Mouse (Mus musculus) cerebellum, adult 9-11 months (tissue): Measurements from ENCODE around the gene Mfap5.
"Not testable (repeated sequence)": the region's sequence is repeated elsewhere in the genome, so short reads cannot be mapped to it uniquely, and the experiment has no call there.

Source experiments
- DNase-seq: peaks from one replicate; pipeline ENCODE4 v3.0.0; 2022

Mfap5 gene

GRCm38 (mm10) chr6:122565070-122565784, 59.6 kb downstream of the Mfap5 start:
- DNase-seq = no peak

- no peak for DNase-seq
These were observed 63.5 kb downstream of the Mfap5 start for GRCm38 (mm10) chr6:122569113-122569512.

GRCm38 (mm10) chr6:122569762-122570161, 64.1 kb downstream of the Mfap5 start:
- no peak for DNase-seq

DNA sequence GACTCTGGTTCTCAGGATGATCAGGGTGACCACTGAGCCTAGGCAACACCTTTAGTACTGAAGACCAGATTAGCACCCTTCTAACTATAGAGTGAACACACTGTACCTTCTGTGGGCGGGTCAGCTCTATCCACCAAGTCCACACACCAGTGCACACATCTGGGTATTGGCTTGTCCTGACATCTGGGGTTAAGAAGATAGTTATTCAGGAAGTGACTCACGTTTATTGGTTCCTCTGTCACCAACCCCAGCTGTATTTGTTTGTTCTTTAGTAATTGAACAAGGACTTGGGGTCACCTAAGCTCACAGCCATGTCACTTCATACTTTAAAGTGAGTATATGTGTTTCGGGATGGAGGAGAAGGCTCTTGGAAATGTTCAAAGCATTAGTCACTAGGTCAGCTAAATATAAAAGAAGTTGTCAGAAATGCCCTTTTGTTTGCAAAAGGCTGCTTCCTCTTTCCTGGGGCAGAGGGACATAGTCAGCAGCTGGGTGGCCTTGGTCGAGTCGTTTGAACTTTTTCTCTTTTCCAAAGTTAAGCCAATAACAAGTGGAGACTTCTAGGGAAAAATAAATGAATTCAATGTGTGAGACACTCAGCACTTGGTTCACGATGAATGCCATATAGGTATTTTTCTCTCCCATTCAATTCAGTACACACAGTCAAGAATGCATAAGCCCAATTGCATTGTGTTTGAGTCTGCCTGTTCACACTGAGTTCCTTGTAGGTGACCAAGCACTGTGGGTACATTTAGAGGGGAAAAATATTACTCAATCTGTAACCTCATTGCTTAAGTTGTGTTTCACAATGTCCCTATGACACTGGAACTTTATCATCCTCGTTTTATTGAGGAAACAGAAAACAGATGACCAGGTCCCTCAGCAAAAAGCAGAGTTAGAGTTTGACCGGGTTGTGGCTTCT, 65.3 kb downstream of the Mfap5 start:
- no peak for DNase-seq

DNA sequence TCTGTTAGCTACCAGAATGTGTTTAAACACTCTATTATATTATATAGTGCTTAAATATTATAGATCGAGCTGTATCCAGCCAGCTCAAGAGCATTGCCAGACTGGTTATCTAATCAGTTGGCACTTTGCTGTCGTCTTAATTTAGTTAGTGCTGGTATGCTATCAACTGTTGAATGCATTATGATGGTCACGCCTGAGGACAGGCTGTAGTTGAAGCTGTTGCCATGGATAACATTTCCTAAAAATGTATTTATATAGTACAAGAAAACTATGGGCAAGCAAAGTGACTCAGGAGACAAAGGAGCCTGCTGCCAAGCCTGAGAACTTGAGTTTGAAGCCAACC, 65.9 kb downstream of the Mfap5 start:
- DNase-seq = no peak

GRCm38 (mm10) chr6:122575037-122575436, 69.4 kb downstream of the Mfap5 start:
- not testable (repeated sequence) for DNase-seq

DNA sequence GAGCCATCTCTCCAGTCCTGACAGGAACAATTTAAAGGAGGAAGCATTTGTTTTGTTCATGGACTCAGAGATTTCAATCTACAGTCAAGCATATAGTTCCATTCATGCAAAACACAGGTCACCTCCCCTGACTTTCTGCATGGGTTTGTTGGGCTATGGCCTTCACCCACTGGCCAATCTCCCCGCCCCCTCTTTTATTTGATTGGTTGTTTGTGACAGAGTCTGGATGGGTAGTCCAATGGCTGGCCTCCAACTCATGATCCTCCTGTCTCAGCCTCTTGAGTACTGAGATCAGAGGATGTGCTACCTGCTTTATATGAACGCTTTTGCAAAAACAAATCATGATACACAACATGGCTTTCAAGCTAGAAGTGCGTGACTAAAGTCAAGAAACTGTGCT, 71.4 kb downstream of the Mfap5 start:
- no peak for DNase-seq
